Mouse (Mus musculus) spleen, postnatal 14 days (tissue): Measurements from ENCODE around the gene Olfr435.
"Not testable (repeated sequence)": the region's sequence is repeated elsewhere in the genome, so short reads cannot be mapped to it uniquely, and the experiment has no call there.

Experiments used
- DNase-seq, 2 experiments: peaks; one replicate each; pipeline ENCODE4 v3.0.0; 2021 to 2022; ENCODE audit warnings: low spot score in 2 of 2

The Olfr435 gene

GRCm38 (mm10) chr6:43196781-43197180 is at the start of gene Olfr435:
TSS of gene Olfr435 (plus strand) at chr6:43197146.
- no peak for DNase-seq

- no peak for DNase-seq
These were observed 37.4 kb upstream of the Olfr435 start for GRCm38 (mm10) chr6:43159502-43159901.

- no peak for DNase-seq
These were observed 34.0 kb upstream of the Olfr435 start, which contains the start of gene Olfr437 for GRCm38 (mm10) chr6:43162982-43163381. TSS of gene Olfr437 (plus strand) at chr6:43163282.

GRCm38 (mm10) chr6:43167246-43167645 is 29.7 kb upstream of the Olfr435 start:
- no peak for DNase-seq

GRCm38 (mm10) chr6:43171840-43172239 is 25.1 kb upstream of the Olfr435 start, which contains the start of gene Olfr13:
TSS of gene Olfr13 (plus strand) at chr6:43172140.
- DNase-seq, result no peak

GRCm38 (mm10) chr6:43178129-43178528 is 18.8 kb upstream of the Olfr435 start:
- no peak for DNase-seq

GRCm38 (mm10) chr6:43178584-43179501 is 18.1 kb upstream of the Olfr435 start:
- DNase-seq, result no peak

- DNase-seq, result no peak
These were observed 6.0 kb upstream of the Olfr435 start for GRCm38 (mm10) chr6:43190986-43191385.

- DNase-seq, result no peak
These were observed 1.1 kb downstream of the Olfr435 start for GRCm38 (mm10) chr6:43198094-43198493.

GRCm38 (mm10) chr6:43202786-43203185 is 5.8 kb downstream of the Olfr435 start:
- DNase-seq, result no peak

- no peak for DNase-seq
These were observed 8.4 kb downstream of the Olfr435 start for GRCm38 (mm10) chr6:43205355-43205754.

GRCm38 (mm10) chr6:43212873-43213272 is 15.9 kb downstream of the Olfr435 start, which contains the start of gene Olfr434:
TSS of gene Olfr434 (plus strand) at chr6:43213021.
- not testable (repeated sequence) for DNase-seq

GRCm38 (mm10) chr6:43231255-43231654 is 34.3 kb downstream of the Olfr435 start, which contains the start of gene Olfr47:
TSS of gene Olfr47 (plus strand) at chr6:43231529.
- not testable (repeated sequence) for DNase-seq

- DNase-seq, result no peak
These were observed 45.1 kb downstream of the Olfr435 start for GRCm38 (mm10) chr6:43242061-43242460.

GRCm38 (mm10) chr6:43247396-43247795 is 50.5 kb downstream of the Olfr435 start:
- DNase-seq, result no peak

GRCm38 (mm10) chr6:43252994-43253393 is 56.0 kb downstream of the Olfr435 start:
- no peak for DNase-seq
